Mouse (Mus musculus) forebrain, postnatal 0 days (tissue): ENCODE data around the gene Zfp472. TPM values are rescaled to one million over a fixed set of nuclear protein-coding genes. Genes with fewer than 3 reads are reported as not detected.

ENCODE experiments used
- ATAC-seq: fragments of 200-750 bp; cut with Nextera tagmentation; 2 replicates; pipeline ENCODE4 v1.8.0; 2017; ENCODE audit warnings: mild to moderate bottlenecking, moderate library complexity
- DNase-seq: peaks from one replicate; pipeline ENCODE4 v3.0.0-alpha.2; 2015
- H3K27ac ChIP-seq: fragments of 300-500 bp; sonication (generic); 2 replicates; pipeline ENCODE4 v1.5.1; 2014; ENCODE audit warnings: low read depth, mild to moderate bottlenecking, antibody characterized with exemption, low read length, moderate library complexity, mixed read lengths
- H3K27me3 ChIP-seq: fragments of 300-500 bp; sonication (generic); 2 replicates; pipeline ENCODE4 v1.6.1; 2014; ENCODE audit warnings: mild to moderate bottlenecking, low read length, mixed read lengths; ENCODE audit not compliant: insufficient read depth
- H3K36me3 ChIP-seq: fragments of 300-500 bp; sonication (generic); 2 replicates; pipeline ENCODE4 v1.6.1; 2014; ENCODE audit warnings: mild to moderate bottlenecking, moderate library complexity; ENCODE audit not compliant: insufficient read depth
- H3K4me1 ChIP-seq: fragments of 300-500 bp; sonication (generic); 2 replicates; pipeline ENCODE4 v1.6.1; 2014; ENCODE audit warnings: antibody characterized with exemption; ENCODE audit not compliant: insufficient read depth
- H3K4me2 ChIP-seq: fragments of 300-500 bp; sonication (generic); 2 replicates; pipeline ENCODE4 v1.6.1; 2014; ENCODE audit warnings: low read depth, mild to moderate bottlenecking, moderate library complexity
- H3K4me3 ChIP-seq: fragments of 300-500 bp; sonication (generic); 2 replicates; pipeline ENCODE4 v1.5.1; 2014; ENCODE audit warnings: low read depth, low read length, mixed read lengths
- H3K9ac ChIP-seq: fragments of 300-500 bp; sonication (generic); 2 replicates; pipeline ENCODE4 v1.6.1; 2014; ENCODE audit warnings: mild to moderate bottlenecking
- H3K9me3 ChIP-seq: fragments of 300-500 bp; sonication (generic); 2 replicates; pipeline ENCODE4 v1.6.1; 2016; ENCODE audit warnings: low read length
- CTCF ChIP-seq: sonication (generic); IDR thresholded peaks from 2 replicates; pipeline ENCODE4 v1.5.1; 2016; ENCODE audit warnings: antibody characterized with exemption, control low read depth, low read depth
- WGBS: fragments of 180-500 bp; shearing (Covaris S2); extraction: QIAGEN DNeasy Blood & Tissue Kit; methylation state at CpG from one replicate; pipeline ENCODE4 v1.1.7; 2014; 5-methylcytosine and 5-hydroxymethylcytosine counted together
- polyA plus RNA-seq: library from polyadenylated mRNA; unstranded; fragments of >200 nt; fragmentation: Nextera tagmentation; extraction: Ambion mirVana; gene quantifications from 2 replicates; pipeline ENCODE4 v1.2.1, GENCODE M21; 2015
- total RNA-seq: library from RNA; depleted of rRNA; stranded (reverse); fragments of >200 nt; gene quantifications from 2 replicates; pipeline ENCODE4 v1.2.3, GENCODE M21; 2014; rRNA removed

Zfp472 gene
- total RNA-seq (6.9 and 10.1 TPM in 2 replicates), polyA plus RNA-seq (6.8 and 7.5 TPM in 2 replicates)

- Histone ChIP-seq H3K4me2 (peak within 1 kb of the TSS; percentile 80), H3K36me3 (no peaks in the 10 kb centered on the region), H3K9me3 (no peaks in the 10 kb centered on the region), H3K4me1 (peaks cover 12% of the 10 kb centered on the region), H3K27ac (peak within 1 kb of the TSS; percentile 86), H3K4me3 (peak within 1 kb of the TSS; percentile 89), H3K9ac (peak within 1 kb of the TSS; percentile 62), H3K27me3 (no peaks in the 10 kb centered on the region)
- no peak for TF ChIP-seq CTCF
- DNase-seq (peak; percentile 95), ATAC-seq (peak; percentile 100)
- WGBS, result under 1% methylated on average over 33 of the region's 33 CpGs
Measured at GRCm38 (mm10) chr17:32965623-32966290, at the start of gene Zfp472. Zfp472 (plus strand) TSS chr17:32965814.

DNA sequence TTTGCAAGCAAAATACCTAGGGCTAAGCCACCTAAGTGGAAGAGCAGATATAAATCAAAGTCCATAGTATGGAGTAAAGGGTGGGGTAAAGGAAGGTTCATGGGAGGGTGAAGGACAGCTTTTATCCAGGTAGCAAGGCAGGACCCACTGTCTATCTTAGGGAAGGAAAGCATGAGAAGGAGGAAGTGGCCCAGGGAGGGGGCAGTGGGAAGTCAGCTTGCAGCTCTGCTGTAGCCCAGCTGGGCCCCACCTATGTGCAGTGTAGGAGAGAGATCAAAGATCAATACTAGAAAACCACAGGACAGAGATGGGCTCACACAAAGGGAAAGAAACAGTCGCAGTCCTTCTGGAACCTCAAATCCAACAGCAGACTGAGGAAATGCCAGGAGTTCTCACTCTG, 49.5 kb upstream of the Zfp472 start:
- Histone ChIP-seq H3K4me2 (no peak overlapping the region), H3K4me3 (no peak overlapping the region), H3K36me3 (no peaks in the 10 kb centered on the region), H3K4me1 (no peaks in the 10 kb centered on the region), H3K9me3 (peaks cover 5% of the 10 kb centered on the region; the same call in 1 of the 2 replicates), H3K9ac (no peak overlapping the region), H3K27me3 (no peaks in the 10 kb centered on the region; the same call in 1 of the 2 replicates), H3K27ac (no peak overlapping the region)
- no peak for TF ChIP-seq CTCF
- 84% methylated on average over 1 of the region's 1 CpGs for WGBS
- no peak for ATAC-seq
- no peak for DNase-seq

- Histone ChIP-seq H3K4me3 (no peak within 1 kb of the TSS), H3K9me3 (peaks cover 5% of the 10 kb centered on the region; the same call in 1 of the 2 replicates), H3K4me1 (no peaks in the 10 kb centered on the region), H3K36me3 (no peaks in the 10 kb centered on the region), H3K27ac (no peak within 1 kb of the TSS), H3K4me2 (no peak within 1 kb of the TSS), H3K9ac (no peak within 1 kb of the TSS), H3K27me3 (no peaks in the 10 kb centered on the region; the same call in 1 of the 2 replicates)
- ATAC-seq (peak; percentile 32; the same call in 1 of the 2 replicates), DNase-seq (peak; percentile 17)
- 32% methylated on average over 2 of the region's 2 CpGs for WGBS
- no peak for TF ChIP-seq CTCF
Measured at GRCm38 (mm10) chr17:32917131-32917530, 48.5 kb upstream of the Zfp472 start, which contains the start of gene Cyp4f14. Cyp4f14 (minus strand) TSS chr17:32917342.

GRCm38 (mm10) chr17:32919123-32919522, 46.5 kb upstream of the Zfp472 start:
- Histone ChIP-seq H3K4me3 (no peak overlapping the region), H3K27me3 (no peaks in the 10 kb centered on the region), H3K4me1 (no peaks in the 10 kb centered on the region), H3K9ac (no peak overlapping the region), H3K4me2 (no peak overlapping the region), H3K9me3 (peaks cover 5% of the 10 kb centered on the region; the same call in 1 of the 2 replicates), H3K27ac (no peak overlapping the region), H3K36me3 (no peaks in the 10 kb centered on the region)
- no peak for ATAC-seq
- WGBS, result 78% methylated on average over 2 of the region's 2 CpGs
- DNase-seq, result no peak
- no peak for TF ChIP-seq CTCF

DNA sequence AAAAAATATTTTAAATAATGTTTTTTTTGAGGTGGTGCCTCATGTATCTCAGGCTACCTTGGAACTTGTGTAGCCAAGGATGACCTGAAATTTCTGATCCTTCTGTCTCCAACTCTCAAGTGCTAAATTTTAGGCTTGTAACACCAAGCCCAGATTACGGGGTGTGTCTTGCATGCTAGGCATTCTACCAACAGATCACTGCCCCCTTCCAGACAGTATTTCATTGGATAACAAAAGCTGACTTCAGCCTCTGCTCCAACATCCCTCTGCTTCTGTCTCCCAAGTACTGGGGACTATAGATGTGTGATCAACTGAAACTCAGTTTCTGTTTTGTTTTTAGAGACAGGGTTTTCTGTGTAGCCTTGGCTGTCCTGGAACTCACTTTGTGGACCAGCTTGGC, 41.9 kb upstream of the Zfp472 start:
- TF ChIP-seq CTCF, result no peak
- ATAC-seq (no peak), DNase-seq (no peak)
- H3K36me3 ChIP-seq, result no peaks in the 10 kb centered on the region
- WGBS, result 94% methylated on average over 1 of the region's 1 CpGs
- no peak overlapping the region for H3K27ac ChIP-seq
- H3K4me2 ChIP-seq, result no peak overlapping the region
- no peak overlapping the region for H3K4me3 ChIP-seq
- H3K4me1 ChIP-seq, result no peaks in the 10 kb centered on the region
- no peaks in the 10 kb centered on the region for H3K27me3 ChIP-seq
- peaks cover 5% of the 10 kb centered on the region; the same call in 1 of the 2 replicates for H3K9me3 ChIP-seq
- H3K9ac ChIP-seq, result no peak overlapping the region

DNA sequence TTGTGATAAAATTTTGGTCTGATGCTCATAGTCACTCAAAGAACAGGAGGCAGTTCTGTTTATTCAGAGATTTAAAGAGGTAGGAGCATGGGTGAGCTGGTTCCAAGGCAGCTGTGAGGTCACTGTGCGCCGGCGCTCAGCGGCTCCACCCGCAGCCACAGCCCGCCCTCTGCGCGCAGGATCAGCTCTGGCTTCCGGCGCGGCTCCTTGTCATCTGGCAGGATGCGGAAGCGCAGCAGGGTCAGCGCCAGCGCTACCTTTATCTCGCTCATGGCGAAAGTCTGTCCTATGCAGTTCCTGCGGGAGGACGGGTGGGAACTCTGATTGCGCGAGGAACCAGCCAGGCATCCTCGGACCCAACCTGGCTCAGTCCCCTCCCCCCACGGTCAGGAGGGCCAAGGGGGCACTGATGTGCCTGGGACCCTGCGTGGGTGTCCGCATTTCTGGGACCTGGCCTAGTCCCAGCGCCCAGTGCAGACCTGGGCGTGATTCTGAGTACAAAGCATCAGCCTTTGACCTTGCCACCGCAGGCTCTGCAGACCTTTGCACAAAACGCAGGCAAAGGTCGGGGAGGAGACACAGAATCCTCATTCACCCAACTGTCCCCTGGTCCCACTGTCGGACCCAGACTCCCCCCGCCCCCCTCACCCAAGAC, 40.8 kb upstream of the Zfp472 start:
- WGBS, result 17% methylated on average over 32 of the region's 32 CpGs
- peaks cover 5% of the 10 kb centered on the region; the same call in 1 of the 2 replicates for H3K9me3 ChIP-seq
- H3K36me3 ChIP-seq, result no peaks in the 10 kb centered on the region
- no peaks in the 10 kb centered on the region for H3K4me1 ChIP-seq
- H3K4me3 ChIP-seq, result peak overlapping the region; percentile 42
- TF ChIP-seq CTCF, result no peak
- DNase-seq, result peak; percentile 87
- peak; percentile 99 for ATAC-seq
- H3K9ac ChIP-seq, result peak overlapping the region; percentile 62
- peak overlapping the region; percentile 75 for H3K4me2 ChIP-seq
- H3K27me3 ChIP-seq, result no peaks in the 10 kb centered on the region
- H3K27ac ChIP-seq, result 0 out of 2 replicates have a peak overlapping the region, but pooled peaks have one; percentile 2

GRCm38 (mm10) chr17:32927803-32928202, 37.8 kb upstream of the Zfp472 start:
- no peak for TF ChIP-seq CTCF
- H3K4me1 ChIP-seq, result no peaks in the 10 kb centered on the region
- H3K27me3 ChIP-seq, result no peaks in the 10 kb centered on the region
- DNase-seq (no peak), ATAC-seq (no peak)
- H3K4me3 ChIP-seq, result no peak overlapping the region
- H3K36me3 ChIP-seq, result no peaks in the 10 kb centered on the region
- H3K9ac ChIP-seq, result no peak overlapping the region
- H3K4me2 ChIP-seq, result no peak overlapping the region
- 81% methylated on average over 5 of the region's 5 CpGs for WGBS
- no peak overlapping the region for H3K27ac ChIP-seq
- H3K9me3 ChIP-seq, result no peaks in the 10 kb centered on the region
